Mouse (Mus musculus) lung, embryonic 14.5 days (tissue): ENCODE measurements around the gene Rapgef1. TPM values are rescaled to one million over a fixed set of nuclear protein-coding genes. Genes with fewer than 3 reads are reported as not detected.
"Not testable (repeated sequence)": the region's sequence is repeated elsewhere in the genome, so short reads cannot be mapped to it uniquely, and the experiment has no call there.

Source experiments
- ATAC-seq: fragments of 200-750 bp; cut with Nextera tagmentation; 2 replicates; pipeline ENCODE4 v1.8.0; 2017; ENCODE audit warnings: mild to moderate bottlenecking, moderate TSS enrichment, moderate library complexity; ENCODE audit not compliant: insufficient read depth
- DNase-seq: peaks from one replicate; pipeline ENCODE4 v3.0.0-alpha.2; 2015
- H3K27ac ChIP-seq: fragments of 300-500 bp; sonication (generic); 2 replicates; pipeline ENCODE4 v1.5.1; 2014; ENCODE audit warnings: low read depth, mild to moderate bottlenecking, moderate library complexity
- H3K27me3 ChIP-seq: fragments of 300-500 bp; sonication (generic); 2 replicates; pipeline ENCODE4 v1.6.1; 2014; ENCODE audit warnings: low read length, control low read depth; ENCODE audit not compliant: insufficient read depth
- H3K36me3 ChIP-seq: fragments of 300-500 bp; sonication (generic); 2 replicates; pipeline ENCODE4 v1.6.1; 2014; ENCODE audit warnings: control low read depth; ENCODE audit not compliant: insufficient read depth
- H3K4me1 ChIP-seq: fragments of 300-500 bp; sonication (generic); 2 replicates; pipeline ENCODE4 v1.6.1; 2014; ENCODE audit warnings: antibody characterized with exemption, control low read depth; ENCODE audit not compliant: insufficient read depth
- H3K4me2 ChIP-seq: fragments of 300-500 bp; sonication (generic); 2 replicates; pipeline ENCODE4 v1.6.1; 2014; ENCODE audit warnings: mild to moderate bottlenecking
- H3K4me3 ChIP-seq: fragments of 300-500 bp; sonication (generic); 2 replicates; pipeline ENCODE4 v1.5.1; 2014; ENCODE audit warnings: low read depth, low read length
- H3K9ac ChIP-seq: fragments of 300-500 bp; sonication (generic); 2 replicates; pipeline ENCODE4 v1.6.1; 2014
- H3K9me3 ChIP-seq: fragments of 300-500 bp; sonication (generic); 2 replicates; pipeline ENCODE4 v1.6.1; 2016; ENCODE audit warnings: low read depth, low read length, control low read depth
- CTCF ChIP-seq: IDR thresholded peaks from 2 replicates; pipeline ENCODE4 v1.5.1; 2016; ENCODE audit warnings: antibody characterized with exemption, low read depth
- WGBS: fragments of 180-500 bp; shearing (Covaris S2); extraction: QIAGEN DNeasy Blood & Tissue Kit; methylation state at CpG from one replicate; pipeline ENCODE4 v1.1.7; 2014; 5-methylcytosine and 5-hydroxymethylcytosine counted together
- polyA plus RNA-seq: library from polyadenylated mRNA; unstranded; fragments of >200 nt; fragmentation: Nextera tagmentation; extraction: Ambion mirVana; gene quantifications from 2 replicates; pipeline ENCODE4 v1.2.1, GENCODE M21; 2014

Gene Rapgef1
- polyA plus RNA-seq, 1 experiment from 2014 or later: 20.5 TPM

DNA sequence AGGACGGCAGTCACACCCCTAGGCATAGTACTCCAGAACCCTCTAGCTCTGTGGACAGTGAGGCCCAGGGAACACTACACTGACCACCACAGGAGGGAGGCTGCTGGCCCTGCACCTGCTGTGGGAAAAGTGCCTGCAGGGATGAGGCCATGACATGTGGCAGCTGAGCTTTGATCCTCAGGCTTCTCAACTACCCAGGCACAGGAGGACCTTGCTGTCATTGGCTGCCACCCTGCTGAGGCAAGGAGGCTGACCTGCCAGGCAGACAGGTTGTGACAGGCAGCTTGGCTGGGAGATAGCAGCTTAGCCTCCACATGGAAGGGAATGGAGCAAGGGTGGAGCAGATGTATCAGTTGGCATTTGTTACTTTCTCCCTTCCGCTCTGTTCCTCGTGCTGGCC lies 86.0 kb downstream of the Rapgef1 start:
- peaks cover 85% of the 10 kb centered on the region for H3K36me3 ChIP-seq
- no peaks in the 10 kb centered on the region for H3K9me3 ChIP-seq
- no peak overlapping the region for H3K4me2 ChIP-seq
- H3K4me3 ChIP-seq: no peak overlapping the region
- no peak overlapping the region for H3K27ac ChIP-seq
- ATAC-seq (no peak), DNase-seq (no peak)
- H3K27me3 ChIP-seq: no peaks in the 10 kb centered on the region
- no peak for TF ChIP-seq CTCF
- no peak overlapping the region for H3K9ac ChIP-seq
- H3K4me1 ChIP-seq: no peaks in the 10 kb centered on the region
- 83% methylated on average over 3 of the region's 3 CpGs for WGBS

GRCm38 (mm10) chr2:29706726-29707620 lies 87.5 kb downstream of the Rapgef1 start:
- Histone ChIP-seq H3K4me3 (no peak overlapping the region), H3K4me2 (no peak overlapping the region), H3K9ac (no peak overlapping the region), H3K27ac (no peak overlapping the region), H3K27me3 (no peaks in the 10 kb centered on the region), H3K36me3 (peaks cover 82% of the 10 kb centered on the region), H3K4me1 (no peaks in the 10 kb centered on the region), H3K9me3 (no peaks in the 10 kb centered on the region)
- ATAC-seq (no peak), DNase-seq (no peak)
- no peak for TF ChIP-seq CTCF
- 92% methylated on average over 18 of the region's 18 CpGs for WGBS

DNA sequence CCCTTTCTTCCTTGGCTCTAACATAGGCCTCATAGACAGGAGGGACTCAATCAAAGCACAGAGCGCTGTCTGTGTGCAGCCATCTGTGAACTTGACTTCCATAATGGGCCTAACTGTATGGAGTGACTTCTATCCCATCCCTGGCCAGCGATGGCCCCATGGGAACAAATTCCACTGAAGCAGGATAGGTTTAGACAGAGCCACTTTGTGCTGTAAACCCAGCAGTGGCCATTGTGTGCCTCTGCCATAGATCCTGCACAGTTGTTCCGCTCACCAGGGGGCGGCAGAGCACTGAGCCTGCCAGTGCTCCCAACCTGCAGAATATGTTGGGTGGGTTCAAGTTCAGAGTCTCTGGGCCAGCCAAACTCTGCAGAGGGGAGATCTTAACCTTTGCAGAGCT lies 88.2 kb downstream of the Rapgef1 start:
- H3K36me3 ChIP-seq: peaks cover 78% of the 10 kb centered on the region
- DNase-seq: peak; percentile 50
- H3K4me3 ChIP-seq: no peak overlapping the region
- ATAC-seq: no peak
- no peaks in the 10 kb centered on the region for H3K4me1 ChIP-seq
- no peak overlapping the region for H3K27ac ChIP-seq
- no peak overlapping the region for H3K4me2 ChIP-seq
- peak; percentile 68 for TF ChIP-seq CTCF
- H3K9ac ChIP-seq: no peak overlapping the region
- H3K9me3 ChIP-seq: no peaks in the 10 kb centered on the region
- no peaks in the 10 kb centered on the region for H3K27me3 ChIP-seq
- 89% methylated on average over 4 of the region's 4 CpGs for WGBS

DNA sequence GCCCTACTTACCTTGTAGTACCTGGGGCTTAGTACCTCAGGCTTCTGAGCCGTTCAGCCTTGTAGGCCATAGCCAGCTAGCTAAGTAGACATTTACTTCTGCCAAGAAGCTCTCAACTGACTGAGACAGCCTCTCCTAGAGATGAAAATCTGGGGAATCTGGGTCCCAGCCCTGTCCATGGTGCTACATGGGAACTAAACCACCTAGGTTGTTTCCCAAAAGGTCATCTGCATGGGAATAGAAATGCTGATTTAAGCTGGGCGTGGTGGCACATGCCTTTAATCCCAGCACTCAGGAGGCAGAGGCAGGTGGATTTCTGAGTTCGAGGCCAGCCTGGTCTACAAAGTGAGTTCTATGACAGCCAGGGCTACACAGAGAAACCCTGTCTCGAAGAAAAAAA lies 88.7 kb downstream of the Rapgef1 start:
- H3K27ac ChIP-seq, H3K27me3 ChIP-seq, H3K4me2 ChIP-seq, H3K4me1 ChIP-seq, H3K4me3 ChIP-seq, DNase-seq, H3K9ac ChIP-seq, H3K9me3 ChIP-seq, ATAC-seq: not testable (repeated sequence)
- peaks cover 74% of the 10 kb centered on the region for H3K36me3 ChIP-seq
- WGBS: 93% methylated on average over 4 of the region's 4 CpGs

GRCm38 (mm10) chr2:29711038-29711437 lies 91.5 kb downstream of the Rapgef1 start:
- DNase-seq (no peak), ATAC-seq (no peak)
- no peaks in the 10 kb centered on the region for H3K9me3 ChIP-seq
- no peak overlapping the region for H3K27ac ChIP-seq
- 53% methylated on average over 3 of the region's 3 CpGs for WGBS
- H3K9ac ChIP-seq: no peak overlapping the region
- peaks cover 58% of the 10 kb centered on the region; the same call in 1 of the 2 replicates for H3K36me3 ChIP-seq
- H3K4me3 ChIP-seq: no peak overlapping the region
- no peaks in the 10 kb centered on the region for H3K4me1 ChIP-seq
- no peak for TF ChIP-seq CTCF
- no peaks in the 10 kb centered on the region for H3K27me3 ChIP-seq
- no peak overlapping the region for H3K4me2 ChIP-seq

DNA sequence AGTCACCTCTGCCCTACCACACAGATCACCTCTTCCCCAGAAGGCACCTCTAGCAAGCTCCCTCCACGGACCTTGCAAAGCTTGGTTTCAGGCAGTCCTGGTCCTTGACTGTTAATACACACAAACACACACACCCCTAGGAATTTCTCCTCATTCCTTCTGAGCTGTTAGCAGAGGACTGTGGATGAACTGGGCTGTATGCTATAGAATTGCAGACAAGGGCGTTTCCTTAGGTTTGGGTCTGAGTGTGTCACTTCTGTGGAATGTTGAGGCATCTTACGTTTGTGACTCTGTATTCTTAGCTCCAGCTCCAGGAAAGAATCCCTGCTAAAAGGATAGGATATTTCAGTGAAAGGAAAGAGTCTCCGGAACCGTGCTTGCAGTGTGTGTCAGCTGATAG lies 92.4 kb downstream of the Rapgef1 start:
- Histone ChIP-seq H3K27me3 (no peaks in the 10 kb centered on the region), H3K4me3 (no peak overlapping the region), H3K4me1 (no peaks in the 10 kb centered on the region), H3K27ac (no peak overlapping the region), H3K9me3 (no peaks in the 10 kb centered on the region), H3K36me3 (peaks cover 51% of the 10 kb centered on the region; the same call in 1 of the 2 replicates), H3K9ac (no peak overlapping the region), H3K4me2 (no peak overlapping the region)
- 76% methylated on average over 5 of the region's 5 CpGs for WGBS
- DNase-seq (no peak), ATAC-seq (no peak)
- TF ChIP-seq CTCF: no peak

DNA sequence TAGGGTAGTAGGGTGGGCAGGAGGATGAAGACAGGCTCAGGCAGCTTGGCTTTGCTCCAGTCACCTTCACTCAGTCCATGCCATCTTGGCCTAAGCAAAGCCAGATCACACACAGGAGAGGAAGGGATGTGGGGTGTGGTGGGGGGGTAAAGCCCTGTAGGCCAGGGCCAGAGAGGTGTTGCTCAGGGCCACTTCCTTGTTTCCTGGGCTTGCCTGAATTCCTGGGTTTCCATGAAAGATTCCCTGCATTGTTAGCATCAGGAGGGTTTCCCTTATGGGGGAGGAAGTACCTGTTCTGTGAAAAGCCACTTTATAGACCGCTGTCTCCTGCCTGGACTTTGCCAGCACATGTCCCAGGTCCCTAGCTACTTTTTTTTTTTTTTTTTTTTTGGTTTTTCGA lies 94.0 kb downstream of the Rapgef1 start:
- H3K27me3 ChIP-seq: no peaks in the 10 kb centered on the region
- WGBS: 96% methylated on average over 1 of the region's 2 CpGs
- H3K27ac ChIP-seq: no peak overlapping the region
- 0 out of 2 replicates have a peak, but pooled peaks cover 3% of the 10 kb centered on the region for H3K4me1 ChIP-seq
- H3K36me3 ChIP-seq: peaks cover 40% of the 10 kb centered on the region; the same call in 1 of the 2 replicates
- H3K4me2 ChIP-seq: no peak overlapping the region
- no peaks in the 10 kb centered on the region for H3K9me3 ChIP-seq
- no peak overlapping the region for H3K9ac ChIP-seq
- no peak overlapping the region for H3K4me3 ChIP-seq
- TF ChIP-seq CTCF: no peak
- DNase-seq (no peak), ATAC-seq (no peak)
